Mouse (Mus musculus): ENCODE measurements at regions not wholly inside any gene's neighbourhood (a gene's known extent, or its start where the extent isn't known, plus 50 kb on each side); places are given as distances from the start of the nearest gene placed in this dataset.

GRCm38 (mm10) chr8:18311597-18311996, 666.5 kb downstream of the Defb40 start:
- no peak for DNase-seq (ENCODE audit: low spot score in 2 of 2)

DNA sequence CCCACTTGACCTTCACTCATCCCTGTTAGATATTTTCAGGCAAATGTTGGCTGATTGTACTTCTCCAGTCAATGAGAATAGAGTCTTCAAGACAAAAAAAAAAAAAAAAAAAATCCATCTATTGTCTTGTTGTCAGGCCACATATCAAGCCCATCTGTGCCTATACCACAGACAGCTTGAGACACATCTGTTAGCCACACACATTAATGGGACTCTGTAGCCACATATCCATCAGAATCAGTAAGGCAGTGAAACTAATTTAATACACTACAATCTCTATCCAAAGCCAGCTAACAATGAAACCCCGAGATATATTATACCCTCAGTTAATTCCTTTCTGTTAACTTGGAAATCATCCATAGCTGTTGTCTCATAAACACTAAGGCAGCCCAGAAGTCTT, 667.1 kb downstream of the Defb40 start:
- no peak for DNase-seq (ENCODE audit: low spot score in 2 of 2)

DNA sequence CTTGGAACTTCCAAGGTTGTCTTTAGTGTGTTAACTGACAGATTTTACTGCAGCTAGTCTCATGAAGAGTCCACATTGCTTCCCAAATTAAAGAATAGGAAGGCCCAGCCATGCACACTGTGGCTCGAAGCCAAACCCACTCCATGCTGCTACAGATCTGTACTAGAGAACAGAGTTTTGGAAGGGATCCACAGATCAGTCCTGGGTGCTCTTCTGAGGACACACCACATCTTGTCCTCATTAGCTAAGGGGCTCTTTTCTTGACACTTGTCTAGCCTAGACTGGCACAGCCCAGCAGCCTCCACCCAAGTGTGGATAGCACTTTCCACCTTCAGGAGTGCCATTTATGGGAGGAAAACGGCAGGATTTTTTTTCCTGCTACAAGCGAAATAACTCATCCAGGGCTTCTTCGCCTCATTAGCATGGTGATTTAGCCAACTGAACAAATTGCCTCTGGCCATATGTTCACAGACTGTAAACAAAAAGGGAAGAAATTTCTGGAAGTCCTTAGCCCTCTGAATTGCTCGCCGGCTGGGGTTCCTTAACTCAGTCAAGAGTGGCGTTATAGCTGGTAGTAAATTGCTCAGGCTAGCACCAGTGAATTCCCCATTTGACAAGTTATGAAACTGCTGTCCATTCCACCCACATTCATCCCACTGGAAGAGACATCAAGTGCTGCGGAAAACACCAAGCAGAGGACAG, 690.4 kb downstream of the Defb40 start:
- no peak for DNase-seq (ENCODE audit: low spot score in 2 of 2)

DNA sequence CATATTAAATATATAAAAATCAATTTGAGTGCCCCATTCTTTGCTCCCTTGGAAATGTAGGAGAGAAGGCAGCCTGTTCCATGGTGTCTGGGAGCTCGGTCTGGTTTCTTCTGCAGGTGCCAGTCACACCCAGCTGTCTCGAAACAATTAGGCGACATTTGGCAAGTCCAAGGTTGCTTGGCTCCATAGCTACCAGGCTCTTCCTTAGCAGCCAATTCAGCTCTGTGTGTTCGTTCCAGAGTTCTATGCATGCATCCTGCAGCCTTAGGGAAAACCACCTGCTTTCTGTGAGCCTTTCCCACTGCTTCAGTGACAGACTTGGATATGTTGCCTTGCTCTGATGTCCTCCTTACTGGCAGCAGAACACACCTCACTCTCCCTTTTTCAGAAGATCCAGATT, 698.1 kb downstream of the Defb40 start:
- DNase-seq (ENCODE audit: low spot score in 2 of 2), result no peak

DNA sequence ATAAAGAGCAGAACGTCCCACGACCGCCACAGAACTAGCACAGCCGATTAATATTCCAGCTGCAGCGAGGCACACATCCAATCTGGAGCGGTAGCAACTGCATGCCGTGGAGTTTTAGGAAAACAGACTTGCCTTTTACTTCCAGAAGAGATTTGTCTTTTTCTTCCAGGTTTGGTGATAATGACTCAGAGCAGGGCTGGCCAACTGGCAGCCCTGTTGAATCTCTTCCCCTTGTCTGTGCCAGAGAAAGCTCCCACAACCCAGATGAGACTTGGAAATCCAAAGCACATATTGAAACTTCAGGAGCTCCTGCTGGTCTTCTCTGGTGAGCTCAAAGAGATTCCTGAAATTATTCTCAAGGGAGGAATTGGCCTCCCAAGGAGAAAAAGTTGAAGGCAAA, 709.8 kb downstream of the Defb40 start:
- DNase-seq (ENCODE audit: low spot score in 2 of 2), result peak; percentile 15 to 20

GRCm38 (mm10) chr8:18258287-18258961, 719.6 kb downstream of the Defb40 start:
- peak in 1 of 2 experiments; percentile 8 for DNase-seq (ENCODE audit: low spot score in 2 of 2)

- no peak for DNase-seq (ENCODE audit: low spot score in 2 of 2)
Observed at GRCm38 (mm10) chr8:18246299-18246698, 731.8 kb downstream of the Defb40 start.

GRCm38 (mm10) chr8:18217599-18217998, 760.5 kb downstream of the Defb40 start:
- no peak for DNase-seq (ENCODE audit: low spot score in 2 of 2)

GRCm38 (mm10) chr8:18217192-18217591, 760.9 kb downstream of the Defb40 start:
- DNase-seq (ENCODE audit: low spot score in 2 of 2), result no peak

- no peak for DNase-seq (ENCODE audit: low spot score in 2 of 2)
Observed at GRCm38 (mm10) chr8:18216516-18216915, 761.5 kb downstream of the Defb40 start.

DNA sequence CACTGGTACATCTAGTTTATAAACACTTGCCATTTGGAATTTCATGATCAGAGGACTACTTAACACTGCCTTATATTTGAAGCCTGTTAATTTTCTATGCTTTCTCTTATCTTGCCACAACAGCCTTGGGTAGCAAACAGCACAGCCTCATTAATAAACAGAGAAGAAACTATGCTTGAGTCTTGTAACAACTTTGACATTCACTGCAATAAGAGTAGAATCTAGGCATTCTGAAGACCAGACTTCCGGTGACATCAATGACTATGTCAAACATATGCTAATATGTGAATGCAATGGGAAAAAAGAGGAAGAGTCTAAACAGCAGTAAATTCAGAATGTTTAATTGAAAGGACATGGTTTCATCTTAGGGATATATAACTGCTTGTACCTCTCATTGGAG, 768.0 kb downstream of the Defb40 start:
- no peak for DNase-seq (ENCODE audit: low spot score in 2 of 2)

DNA sequence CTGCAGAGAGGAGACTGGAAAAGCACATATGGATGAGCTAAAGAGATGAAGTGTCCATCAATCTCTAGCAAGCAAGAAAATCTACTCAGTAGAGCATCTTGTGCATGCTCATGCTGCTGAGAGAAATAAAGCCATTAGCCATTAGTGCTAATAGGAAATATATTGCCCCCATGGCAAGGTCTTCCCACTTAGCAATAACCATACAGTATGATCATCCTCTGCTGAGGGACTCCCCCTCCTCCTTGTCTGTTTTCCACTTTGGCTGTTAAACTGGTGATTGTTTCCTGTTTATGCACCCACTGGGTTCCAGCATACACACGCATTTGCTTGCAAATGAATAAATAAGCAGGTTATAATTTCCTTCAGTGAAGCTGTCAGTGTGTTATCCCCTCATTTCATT, 769.4 kb downstream of the Defb40 start:
- no peak for DNase-seq (ENCODE audit: low spot score in 2 of 2)

GRCm38 (mm10) chr8:18187486-18187885, 790.6 kb downstream of the Defb40 start:
- no peak for DNase-seq (ENCODE audit: low spot score in 2 of 2)

DNA sequence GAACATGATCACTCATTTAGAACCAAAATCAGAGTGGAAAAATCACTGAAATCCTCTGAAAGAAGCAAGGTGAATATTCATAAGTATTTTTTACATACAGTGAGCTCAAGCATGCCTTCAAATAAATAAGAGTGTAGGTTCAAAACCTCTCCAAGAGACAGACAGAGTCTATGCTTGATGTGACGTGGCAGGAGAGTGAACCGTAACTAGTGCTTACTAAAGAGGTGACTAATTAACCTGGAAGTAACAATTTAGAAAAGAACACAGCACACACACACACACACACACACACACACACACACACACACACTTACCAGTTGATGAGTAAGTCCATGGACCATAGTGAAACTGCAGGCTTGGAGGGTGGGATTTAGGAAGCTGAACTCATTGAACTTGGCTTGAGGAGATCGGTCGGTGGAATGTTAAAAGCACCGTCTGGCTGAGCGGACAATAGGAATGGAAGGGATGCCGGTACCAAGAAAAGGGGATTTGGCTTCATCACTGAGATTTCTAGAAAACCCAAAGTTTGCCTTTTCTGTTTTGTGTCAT, 802.4 kb downstream of the Defb40 start:
- no peak for DNase-seq (ENCODE audit: low spot score in 2 of 2)

DNA sequence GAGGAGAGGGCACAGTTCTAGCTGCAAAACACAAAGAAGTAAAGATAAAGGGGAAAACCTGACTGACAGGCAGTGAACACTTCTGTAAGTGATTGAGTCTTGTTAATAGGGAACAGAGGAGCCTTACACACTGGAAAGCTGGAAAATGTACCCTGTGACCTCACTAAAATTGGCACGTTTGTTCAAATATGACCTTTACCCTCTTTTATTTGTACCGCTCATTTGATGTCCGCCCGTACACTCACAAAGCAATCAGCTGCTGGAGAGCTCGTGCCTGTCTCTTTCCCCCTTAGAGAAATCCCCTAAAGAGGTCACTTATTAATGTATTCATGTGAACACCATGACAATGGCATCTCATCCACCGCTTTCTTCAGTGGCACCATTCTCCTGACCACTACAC, 819.4 kb downstream of the Defb40 start:
- DNase-seq (ENCODE audit: low spot score in 2 of 2), result no peak

- no peak for DNase-seq (ENCODE audit: low spot score in 2 of 2)
Observed at GRCm38 (mm10) chr8:18115333-18116044, 862.6 kb downstream of the Defb40 start.

GRCm38 (mm10) chr8:18113262-18113661, 864.8 kb downstream of the Defb40 start:
- no peak for DNase-seq (ENCODE audit: low spot score in 2 of 2)

- DNase-seq (ENCODE audit: low spot score in 2 of 2), result no peak
Observed at GRCm38 (mm10) chr8:18109480-18109879, 868.6 kb downstream of the Defb40 start.

- DNase-seq (ENCODE audit: low spot score in 2 of 2), result no peak
Observed at GRCm38 (mm10) chr8:18106827-18107226, 871.2 kb downstream of the Defb40 start.

DNA sequence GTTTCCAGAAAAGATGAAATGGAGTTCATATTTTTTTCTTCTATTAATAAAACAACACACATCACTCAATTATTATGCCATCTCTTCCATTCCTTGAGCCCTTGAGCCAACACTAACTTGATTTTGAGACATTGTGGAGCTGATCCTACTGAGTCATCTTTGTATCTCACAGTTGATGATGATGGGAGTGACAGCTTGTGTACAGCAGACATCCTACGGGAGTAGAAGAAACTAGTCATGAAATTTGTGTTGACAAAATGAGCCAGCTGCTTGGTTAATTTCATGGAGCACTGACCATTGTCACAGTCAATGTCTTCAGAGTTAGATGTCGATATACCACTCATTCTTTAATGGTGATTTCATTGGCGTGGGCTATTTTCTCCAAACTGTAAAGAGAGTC, 912.6 kb downstream of the Defb40 start:
- no peak for DNase-seq (ENCODE audit: low spot score in 2 of 2)

- DNase-seq (ENCODE audit: low spot score in 2 of 2), result no peak
Observed at GRCm38 (mm10) chr8:18059526-18059925, 918.5 kb downstream of the Defb40 start.

DNA sequence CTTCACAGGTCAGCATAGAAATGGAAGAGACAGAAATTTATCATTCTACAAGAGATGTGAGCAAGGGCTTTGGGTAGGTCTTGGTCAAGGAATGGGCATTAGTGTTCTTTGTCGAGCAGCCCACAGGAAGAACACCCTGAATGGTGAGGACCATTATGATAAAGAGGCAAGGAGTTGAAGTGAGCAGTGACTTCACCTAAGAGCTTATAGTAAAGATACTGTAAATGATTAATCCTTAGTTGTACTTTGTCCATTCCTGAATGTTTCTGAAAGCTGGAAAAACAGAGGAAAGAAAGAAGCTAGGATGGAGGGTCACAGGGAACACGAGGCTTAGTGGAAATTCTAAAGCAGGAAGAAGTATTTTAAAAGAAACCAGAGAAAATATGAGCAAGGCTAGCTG, 956.9 kb downstream of the Defb40 start:
- no peak for DNase-seq (ENCODE audit: low spot score in 2 of 2)

DNA sequence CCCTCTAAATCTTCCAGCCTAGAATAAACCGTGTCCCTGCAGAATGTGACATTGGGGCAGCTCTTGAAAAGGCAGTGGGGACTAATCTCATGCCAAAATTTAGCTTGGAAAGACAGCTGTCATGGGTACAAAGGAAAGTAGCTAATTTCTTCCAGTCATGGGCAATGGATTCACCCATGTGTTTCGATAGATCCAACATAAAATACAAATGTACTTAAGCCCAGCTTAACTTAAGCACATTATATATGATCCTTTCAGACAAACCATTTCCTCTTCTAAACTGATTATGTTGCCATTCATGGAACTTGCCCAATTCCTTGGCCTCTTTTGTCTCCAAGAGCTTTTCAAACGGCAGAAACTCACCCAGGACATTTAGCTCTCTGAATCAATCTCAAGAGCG, 970.5 kb downstream of the Defb40 start:
- no peak for DNase-seq (ENCODE audit: low spot score in 2 of 2)
